Mouse (Mus musculus) ES-E14 (cell line): ENCODE results near the gene BC003965. TPM values are rescaled to one million over a fixed set of nuclear protein-coding genes. Genes with fewer than 3 reads are reported as not detected.

Source experiments
- DNase-seq: peaks from one replicate; pipeline ENCODE4 v3.0.0-alpha.2; 2013; ENCODE audit warnings: low read depth, low spot score
- H3K27ac ChIP-seq: 2 replicates; pipeline ENCODE4 v1.5.1; 2012; ENCODE audit warnings: low read depth, mild to moderate bottlenecking, low read length, moderate library complexity, mixed read lengths; ENCODE audit not compliant: poor library complexity, insufficient read depth, severe bottlenecking
- H3K36me3 ChIP-seq: 2 replicates; pipeline ENCODE4 v1.6.1; 2012; ENCODE audit warnings: mild to moderate bottlenecking, low read length, moderate library complexity, mixed read lengths; ENCODE audit not compliant: control insufficient read depth, poor library complexity, insufficient read depth, severe bottlenecking
- H3K4me1 ChIP-seq, 2 experiments: fragments of 150-350 bp in 1 of 2; sonication (generic) in 1 of 2; 2 replicates each; pipeline ENCODE4 v1.6.1; 2012; ENCODE audit warnings: low read length in 2 of 2, mild to moderate bottlenecking in 1 of 2, mixed read lengths in 1 of 2; ENCODE audit not compliant: control insufficient read depth in 2 of 2, insufficient read depth in 2 of 2, poor library complexity in 1 of 2
- H3K4me3 ChIP-seq, 2 experiments: fragments of 150-350 bp in 1 of 2; sonication (generic) in 1 of 2; 2 replicates each; pipeline ENCODE4 v1.5.1; 2012; ENCODE audit warnings: low read length in 2 of 2, low read depth in 1 of 2, mild to moderate bottlenecking in 1 of 2, mixed read lengths in 1 of 2; ENCODE audit not compliant: insufficient read depth in 1 of 2, poor library complexity in 1 of 2, severe bottlenecking in 1 of 2
- H3K9ac ChIP-seq: 2 replicates; pipeline ENCODE4 v1.6.1; 2012; ENCODE audit warnings: low read depth, mild to moderate bottlenecking, low read length, mixed read lengths; ENCODE audit not compliant: poor library complexity, insufficient read depth, severe bottlenecking
- H3K9me3 ChIP-seq: fragments of 150-350 bp; sonication (generic); 2 replicates; pipeline ENCODE4 v1.6.1; 2012; ENCODE audit warnings: low read depth, mild to moderate bottlenecking, low read length; ENCODE audit not compliant: control insufficient read depth, insufficient read depth
- CHD2 ChIP-seq: IDR thresholded peaks from 2 replicates; pipeline ENCODE4 v1.6.1; 2014; ENCODE audit warnings: mild to moderate bottlenecking, low read depth, low read length, inconsistent platforms
- HCFC1 ChIP-seq: IDR thresholded peaks from 2 replicates; pipeline ENCODE4 v1.6.1; 2012; ENCODE audit warnings: low read length, inconsistent platforms, borderline replicate concordance; ENCODE audit not compliant: insufficient read depth
- MAFK ChIP-seq: IDR thresholded peaks from 2 replicates; pipeline ENCODE4 v1.6.1; 2014; ENCODE audit warnings: mild to moderate bottlenecking, low read depth, low read length, inconsistent platforms; ENCODE audit not compliant: insufficient read depth
- ZC3H11A ChIP-seq: IDR thresholded peaks from 2 replicates; pipeline ENCODE4 v1.6.1; 2012; ENCODE audit warnings: low read depth, mild to moderate bottlenecking, inconsistent platforms, low read length, borderline replicate concordance
- ZNF384 ChIP-seq: IDR thresholded peaks from 2 replicates; pipeline ENCODE4 v1.6.1; 2012; ENCODE audit warnings: low read depth, low read length, inconsistent platforms
- in situ Hi-C, 2 experiments: fragments of 600-800 bp; cut with MboI; formaldehyde crosslinking; loops; one replicate each; pipeline ENCODE4 v1.15.1; 2025; ENCODE audit warnings: low sequenced_read_pairs in 2 of 2, inconsistent platforms in 1 of 2; ENCODE audit not compliant: unreplicated experiment in 2 of 2
- total RNA-seq: library from RNA; depleted of rRNA; stranded (reverse); fragments of 300-350 nt; gene quantifications from 2 replicates; pipeline ENCODE4 v1.2.3, GENCODE M21; 2012

Gene BC003965
- total RNA-seq, 1 experiment, result 22.8 TPM

- Histone ChIP-seq H3K9ac (peak within 1 kb of the TSS; percentile 88), H3K4me3 (peak within 1 kb of the TSS; percentile 90 to 92), H3K36me3 (peaks cover 9% of the 10 kb centered on the region; the same call in 1 of the 2 replicates), H3K27ac (peak within 1 kb of the TSS; percentile 59; the same call in 1 of the 2 replicates), H3K4me1 (peaks cover 0 to 2% of the 10 kb centered on the region in 2 experiments; a peak in 1 of 4 replicates), H3K9me3 (no peaks in the 10 kb centered on the region)
- TF ChIP-seq CHD2 (no peak), ZC3H11A (no peak), HCFC1 (no peak), MAFK (no peak), ZNF384 (no peak)
- no peak for DNase-seq
- in situ Hi-C loops, result no loop called here
These were observed 4.0 kb downstream of the BC003965 start, which contains the start of gene Unkl for GRCm38 (mm10) chr17:25188150-25189031. Gene Unkl (plus strand): TSS chr17:25188397.

DNA sequence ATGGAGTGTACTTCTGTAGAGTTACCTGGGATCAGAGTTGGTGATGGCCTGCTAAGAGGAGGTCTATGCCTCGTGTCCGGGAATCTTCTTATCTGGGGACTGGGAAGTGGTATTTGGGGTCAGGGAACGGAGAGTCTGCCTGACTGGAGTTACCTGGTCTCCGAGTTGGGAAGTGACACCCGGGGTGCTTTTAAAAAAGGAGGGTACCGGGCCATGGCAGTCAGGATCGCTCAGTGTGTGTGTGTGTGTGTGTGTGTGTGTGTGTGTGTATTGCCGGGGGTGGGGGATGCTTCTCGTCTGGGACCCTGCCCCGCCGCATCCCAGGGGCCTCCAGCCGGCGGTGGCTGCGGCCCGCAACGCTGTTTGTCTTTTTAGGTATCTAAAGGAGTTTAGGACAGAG, 4.7 kb downstream of the BC003965 start:
- TF ChIP-seq CHD2, result no peak
- no peak for TF ChIP-seq ZNF384
- TF ChIP-seq ZC3H11A, result no peak
- TF ChIP-seq HCFC1, result no peak
- TF ChIP-seq MAFK, result no peak
- Histone ChIP-seq H3K9me3 (no peaks in the 10 kb centered on the region), H3K36me3 (peaks cover 9% of the 10 kb centered on the region; the same call in 1 of the 2 replicates), H3K9ac (peak overlapping the region; percentile 88), H3K4me3 (peak overlapping the region; percentile 90 to 92), H3K27ac (no peak overlapping the region), H3K4me1 (peaks cover 0 to 2% of the 10 kb centered on the region in 2 experiments; a peak in 1 of 4 replicates)
- in situ Hi-C loops, result no loop called here
- DNase-seq, result no peak

DNA sequence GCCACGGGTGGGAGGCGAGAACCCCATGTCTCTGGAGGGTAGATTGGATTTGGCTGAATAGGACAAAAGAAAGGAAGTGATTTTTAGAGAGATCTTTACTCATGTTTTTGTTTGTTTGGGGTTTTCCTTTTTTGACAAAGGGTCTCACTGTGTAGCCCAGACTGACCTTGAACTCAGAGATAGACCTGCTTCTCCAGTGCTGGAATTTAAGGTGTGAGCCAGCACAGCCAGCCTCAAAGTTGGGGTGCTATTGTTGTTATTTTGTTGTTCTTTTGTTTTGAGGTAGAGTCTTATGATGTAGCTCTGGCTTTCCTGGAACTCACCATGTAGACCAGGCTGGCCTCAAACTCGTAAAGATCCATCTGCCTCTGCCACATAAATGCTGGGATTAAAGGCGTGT, 18.0 kb downstream of the BC003965 start:
- in situ Hi-C loops, result no loop called here
- TF ChIP-seq CHD2 (no peak), HCFC1 (no peak), MAFK (no peak), ZNF384 (no peak), ZC3H11A (no peak)
- no peaks in the 10 kb centered on the region for H3K9me3 ChIP-seq
- H3K9ac ChIP-seq, result no peak overlapping the region
- no peak overlapping the region for H3K27ac ChIP-seq
- no peak for DNase-seq
- no peak overlapping the region for H3K4me3 ChIP-seq
- H3K36me3 ChIP-seq, result peaks cover 29% of the 10 kb centered on the region; the same call in 1 of the 2 replicates
- H3K4me1 ChIP-seq, result no peaks in the 10 kb centered on the region

GRCm38 (mm10) chr17:25210006-25210405, 25.7 kb downstream of the BC003965 start:
- H3K4me1 ChIP-seq, result no peaks in the 10 kb centered on the region
- no peak overlapping the region for H3K4me3 ChIP-seq
- H3K9me3 ChIP-seq, result no peaks in the 10 kb centered on the region
- no peak overlapping the region for H3K9ac ChIP-seq
- TF ChIP-seq MAFK (no peak), CHD2 (no peak), HCFC1 (no peak), ZC3H11A (no peak), ZNF384 (no peak)
- peaks cover 35% of the 10 kb centered on the region; the same call in 1 of the 2 replicates for H3K36me3 ChIP-seq
- no peak overlapping the region for H3K27ac ChIP-seq
- in situ Hi-C loops, result no loop called here
- DNase-seq, result no peak
